8 mouse cellular contexts compared by ENCODE assay signal in genomic region chr1:59481456-59482291, GRCm38 (mm10). TPM values are rescaled to one million over a fixed set of nuclear protein-coding genes. Genes with fewer than 3 reads are reported as not detected.
DNase-seq lines count a peak whose midpoint lies in the region; ATAC-seq lines count a peak whose summit lies in the region.

No protein-coding gene starts in this region.

- peak; percentile 99 for DNase-seq in ZHBTc4 (ENCODE audit: low read depth, low spot score)
- peak; percentile 94 to 95 for DNase-seq in gastrocnemius, adult 8-10 months (ENCODE audit: low spot score in 2 of 2)
- peak; percentile 95 for DNase-seq in induced T-regulatory cell, adult 2 months (ENCODE audit: low read depth)
- peak; percentile 55 to 88 for DNase-seq in left cerebral cortex, adult 9 months (ENCODE audit: low spot score in 2 of 2)
- DNase-seq in right cerebral cortex, postnatal 14 days = peak; percentile 81
- DNase-seq in urinary bladder, postnatal 36 days (ENCODE audit: low spot score in 2 of 2) = peak; percentile 89 to 95

- ATAC-seq in common myeloid progenitor, adult 5-6 weeks (replicated peaks; ENCODE audit: low read depth, poor library complexity, severe bottlenecking) = peak; percentile 87
- ATAC-seq in megakaryocyte progenitor cell, adult 5-6 weeks (replicated peaks; ENCODE audit: poor library complexity) = peak; percentile 78

RNA-seq across cellular contexts. Expression of gene Fzd7, which starts 0.6 kb away (rescaled TPM):
- total RNA-seq in common myeloid progenitor, adult 5-6 weeks (2017) = 11.1 and 11.4 TPM in 2 replicates
- 10 to 100 TPM; 34.5 to 48.6 (median 42.6) TPM for total RNA-seq in gastrocnemius, adult 8-10 months (2022)
- total RNA-seq in megakaryocyte progenitor cell, adult 5-6 weeks (2015) = 6.7 and 7.5 TPM in 2 replicates
- 4.2 and 7.0 TPM in 2 replicates for total RNA-seq in megakaryocyte progenitor cell, adult 5-6 weeks (2017)

RNA-seq across cellular contexts. Expression of gene Gm973, which starts 34.4 kb away (rescaled TPM):
- total RNA-seq in common myeloid progenitor, adult 5-6 weeks (2017) = 5.3 and 7.8 TPM in 2 replicates
- 1 to 10 TPM in 2 of 4 experiments, under 1 TPM in 2; 0.56 to 1.8 (median 0.90) TPM for total RNA-seq in gastrocnemius, adult 8-10 months (2022)
- total RNA-seq in megakaryocyte progenitor cell, adult 5-6 weeks (2015) = 0.30 TPM in 1 of 2 replicates, not detected in the other
- total RNA-seq in megakaryocyte progenitor cell, adult 5-6 weeks (2017) = 0.20 TPM in 1 of 2 replicates, not detected in the other

Comparison
In these comparisons a context has a peak if more than half of its experiments do, and no peak if none do; other contexts are left out.
1. Peak in every context shown above with its lines: DNase-seq and ATAC-seq.